Mouse (Mus musculus) forebrain, embryonic 14.5 days (tissue): ENCODE results near the gene S100a11. TPM values are rescaled to one million over a fixed set of nuclear protein-coding genes. Genes with fewer than 3 reads are reported as not detected.

Source experiments
- ATAC-seq: fragments of 200-750 bp; cut with Nextera tagmentation; 2 replicates; pipeline ENCODE4 v1.8.0; 2017; ENCODE audit warnings: mild to moderate bottlenecking, moderate library complexity
- DNase-seq: peaks from one replicate; pipeline ENCODE4 v3.0.0-alpha.2; 2015; ENCODE audit warnings: low spot score
- H3K27ac ChIP-seq: fragments of 300-500 bp; sonication (generic); 2 replicates; pipeline ENCODE4 v1.5.1; 2014; ENCODE audit warnings: low read depth, mild to moderate bottlenecking, control low read depth, low read length, moderate library complexity
- H3K27me3 ChIP-seq: fragments of 300-500 bp; sonication (generic); replicated peaks from 2 replicates; pipeline ENCODE4 v1.6.1; 2014; ENCODE audit warnings: low read length, control low read depth, mixed read lengths; ENCODE audit not compliant: control insufficient read depth, insufficient read depth
- H3K36me3 ChIP-seq: fragments of 300-500 bp; sonication (generic); 2 replicates; pipeline ENCODE4 v1.6.1; 2014; ENCODE audit warnings: low read length, control low read depth; ENCODE audit not compliant: control insufficient read depth, insufficient read depth
- H3K4me1 ChIP-seq: fragments of 300-500 bp; sonication (generic); 2 replicates; pipeline ENCODE4 v1.6.1; 2014; ENCODE audit warnings: antibody characterized with exemption, low read length, control low read depth; ENCODE audit not compliant: control insufficient read depth, insufficient read depth
- H3K4me2 ChIP-seq: fragments of 300-500 bp; sonication (generic); 2 replicates; pipeline ENCODE4 v1.6.1; 2014; ENCODE audit warnings: mild to moderate bottlenecking, control low read depth, low read length
- H3K4me3 ChIP-seq: fragments of 300-500 bp; sonication (generic); 2 replicates; pipeline ENCODE4 v1.5.1; 2014; ENCODE audit warnings: low read depth, low read length, control low read depth
- H3K9ac ChIP-seq: fragments of 300-500 bp; sonication (generic); 2 replicates; pipeline ENCODE4 v1.6.1; 2014; ENCODE audit warnings: mild to moderate bottlenecking, low read length, control low read depth, moderate library complexity
- H3K9me3 ChIP-seq: fragments of 300-500 bp; sonication (generic); replicated peaks from 2 replicates; pipeline ENCODE4 v1.6.1; 2016; ENCODE audit warnings: low read length, control low read depth, mixed read lengths; ENCODE audit not compliant: control insufficient read depth
- WGBS: fragments of 180-500 bp; shearing (Covaris S2); extraction: QIAGEN DNeasy Blood & Tissue Kit; methylation state at CpG from one replicate; pipeline ENCODE4 v1.1.7; 2014; 5-methylcytosine and 5-hydroxymethylcytosine counted together
- polyA plus RNA-seq: library from polyadenylated mRNA; unstranded; fragments of >200 nt; fragmentation: Nextera tagmentation; extraction: Ambion mirVana; gene quantifications from 2 replicates; pipeline ENCODE4 v1.2.1, GENCODE M21; 2014

The S100a11 gene
- polyA plus RNA-seq, 1 experiment from 2014 or later: 148 TPM

- Histone ChIP-seq H3K9me3 (no peaks in the 10 kb centered on the region), H3K4me1 (no peaks in the 10 kb centered on the region), H3K4me3 (no peak overlapping the region), H3K27ac (no peak overlapping the region), H3K9ac (no peak overlapping the region), H3K36me3 (no peaks in the 10 kb centered on the region), H3K27me3 (no peaks in the 10 kb centered on the region), H3K4me2 (no peak overlapping the region)
- ATAC-seq: no peak
- DNase-seq: no peak
- WGBS: 91% methylated on average over 4 of the region's 4 CpGs
Observed at GRCm38 (mm10) chr3:93563216-93563615, 42.9 kb downstream of the S100a11 start.

- Histone ChIP-seq H3K36me3 (no peaks in the 10 kb centered on the region), H3K27me3 (no peaks in the 10 kb centered on the region), H3K9me3 (no peaks in the 10 kb centered on the region), H3K4me3 (no peak overlapping the region), H3K9ac (no peak overlapping the region), H3K27ac (no peak overlapping the region), H3K4me1 (no peaks in the 10 kb centered on the region), H3K4me2 (no peak overlapping the region)
- DNase-seq (no peak), ATAC-seq (no peak)
- WGBS: 95% methylated on average over 3 of the region's 3 CpGs
Observed at GRCm38 (mm10) chr3:93566892-93567291, 46.6 kb downstream of the S100a11 start.

- Histone ChIP-seq H3K4me2 (no peak overlapping the region), H3K27me3 (no peaks in the 10 kb centered on the region), H3K27ac (no peak overlapping the region), H3K4me1 (no peaks in the 10 kb centered on the region), H3K4me3 (no peak overlapping the region), H3K9me3 (no peaks in the 10 kb centered on the region), H3K9ac (no peak overlapping the region), H3K36me3 (no peaks in the 10 kb centered on the region)
- DNase-seq: no peak
- 97% methylated on average over 6 of the region's 6 CpGs for WGBS
- no peak for ATAC-seq
Observed at GRCm38 (mm10) chr3:93567721-93568120, 47.4 kb downstream of the S100a11 start.

GRCm38 (mm10) chr3:93568428-93569040 lies 48.2 kb downstream of the S100a11 start:
- Histone ChIP-seq H3K36me3 (no peaks in the 10 kb centered on the region), H3K4me2 (no peak overlapping the region), H3K9me3 (no peaks in the 10 kb centered on the region), H3K27ac (no peak overlapping the region), H3K27me3 (no peaks in the 10 kb centered on the region), H3K4me3 (no peak overlapping the region), H3K9ac (no peak overlapping the region), H3K4me1 (no peaks in the 10 kb centered on the region)
- peak; percentile 50; the same call in 1 of the 2 replicates for ATAC-seq
- DNase-seq: peak; percentile 62
- WGBS: 70% methylated on average over 7 of the region's 7 CpGs

GRCm38 (mm10) chr3:93569046-93569445 lies 48.8 kb downstream of the S100a11 start:
- Histone ChIP-seq H3K27me3 (no peaks in the 10 kb centered on the region), H3K27ac (no peak overlapping the region), H3K9me3 (no peaks in the 10 kb centered on the region), H3K9ac (no peak overlapping the region), H3K36me3 (no peaks in the 10 kb centered on the region), H3K4me2 (no peak overlapping the region), H3K4me3 (no peak overlapping the region), H3K4me1 (no peaks in the 10 kb centered on the region)
- 74% methylated on average over 2 of the region's 2 CpGs for WGBS
- DNase-seq (no peak), ATAC-seq (no peak)

GRCm38 (mm10) chr3:93572058-93572791 lies 51.9 kb downstream of the S100a11 start:
- no peak for ATAC-seq

More at GRCm38 (mm10) chr3:93572058-93572791, 51.9 kb downstream of the S100a11 start:
- no peak for DNase-seq
- H3K9me3 ChIP-seq: no peaks in the 10 kb centered on the region
- no peaks in the 10 kb centered on the region for H3K4me1 ChIP-seq
- WGBS: 67% methylated on average over 5 of the region's 5 CpGs
- H3K4me2 ChIP-seq: no peak overlapping the region
- no peak overlapping the region for H3K27ac ChIP-seq
- no peak overlapping the region for H3K4me3 ChIP-seq
- no peaks in the 10 kb centered on the region for H3K27me3 ChIP-seq
- H3K36me3 ChIP-seq: no peaks in the 10 kb centered on the region
- H3K9ac ChIP-seq: no peak overlapping the region

Other genes starting within 250 kb of the S100a11 start
- not detected in 2 replicates for gene Flg, start 247.0 kb upstream of the S100a11 start, polyA plus RNA-seq
- not detected in 2 replicates for gene Hrnr, start 200.7 kb upstream of the S100a11 start, polyA plus RNA-seq
- not detected in 2 replicates for gene Rptn, start 126.8 kb upstream of the S100a11 start, polyA plus RNA-seq
- 0.32 and 0.52 TPM in 2 replicates for gene Tchh, start 78.2 kb upstream of the S100a11 start, polyA plus RNA-seq
- gene Tchhl1, start 51.7 kb upstream of the S100a11 start, polyA plus RNA-seq: not detected in 2 replicates
- gene S100a10, start 34.6 kb downstream of the S100a11 start, polyA plus RNA-seq: 121 and 131 TPM in 2 replicates
- gene Tdpoz2, start 132.2 kb downstream of the S100a11 start, polyA plus RNA-seq: not detected in 2 replicates
- gene Tdpoz1, start 155.8 kb downstream of the S100a11 start, polyA plus RNA-seq: not detected in 2 replicates
- not detected in 2 replicates for gene Gm37596, start 172.6 kb downstream of the S100a11 start, polyA plus RNA-seq